Mouse (Mus musculus) MEL (cell line): ENCODE measurements around the gene Grip2.

Experiments used
- BHLHE40 ChIP-seq: IDR thresholded peaks from 2 replicates; pipeline ENCODE4 v1.6.1; 2012; ENCODE audit warnings: low read depth, mild to moderate bottlenecking, inconsistent platforms, low read length, improper control_type of control experiment, borderline replicate concordance
- CHD2 ChIP-seq: IDR thresholded peaks from 2 replicates; pipeline ENCODE4 v1.6.1; 2011; ENCODE audit warnings: low read length, improper control_type of control experiment
- CTCF ChIP-seq, 3 experiments: IDR thresholded peaks in 2 of 3; conservative IDR thresholded peaks in 1 of 3; 2 replicates each; pipeline ENCODE4 v1.5.1; 2011 to 2012; ENCODE audit warnings: low read length in 3 of 3, low read depth in 2 of 3, mild to moderate bottlenecking in 2 of 3, improper control_type of control experiment in 1 of 3, inconsistent platforms in 1 of 3, mixed read lengths in 1 of 3, moderate library complexity in 1 of 3; ENCODE audit not compliant: control insufficient read depth in 1 of 3, insufficient read depth in 1 of 3, poor library complexity in 1 of 3, severe bottlenecking in 1 of 3
- EP300 ChIP-seq, 2 experiments: IDR thresholded peaks; 2 replicates each; pipeline ENCODE4 v1.6.1; 2011; ENCODE audit warnings: improper control_type of control experiment in 2 of 2, low read length in 2 of 2, low read depth in 1 of 2, mild to moderate bottlenecking in 1 of 2
- GATA1 ChIP-seq: IDR thresholded peaks from 2 replicates; pipeline ENCODE4 v1.6.1; 2011; ENCODE audit warnings: low read depth, low read length, improper control_type of control experiment
- MAX ChIP-seq: IDR thresholded peaks from 2 replicates; pipeline ENCODE4 v1.6.1; 2011; ENCODE audit warnings: low read length, improper control_type of control experiment
- POLR2A ChIP-seq, 2 experiments: IDR thresholded peaks; 2 replicates each; pipeline ENCODE4 v1.6.1; 2011 to 2012; ENCODE audit warnings: low read length in 2 of 2, mild to moderate bottlenecking in 2 of 2, control low read depth in 1 of 2, improper control_type of control experiment in 1 of 2, low read depth in 1 of 2, moderate library complexity in 1 of 2; ENCODE audit not compliant: control insufficient read depth in 1 of 2, insufficient read depth in 1 of 2, poor library complexity in 1 of 2
- SIN3A ChIP-seq: IDR thresholded peaks from 2 replicates; pipeline ENCODE4 v1.6.1; 2012; ENCODE audit warnings: low read length, improper control_type of control experiment, inconsistent platforms
- USF1 ChIP-seq: IDR thresholded peaks from 2 replicates; pipeline ENCODE4 v1.6.1; 2014; ENCODE audit warnings: low read depth, mild to moderate bottlenecking, inconsistent platforms, low read length, improper control_type of control experiment, moderate library complexity
- ZC3H11A ChIP-seq: IDR thresholded peaks from 2 replicates; pipeline ENCODE4 v1.6.1; 2012; ENCODE audit warnings: low read depth, mild to moderate bottlenecking, inconsistent platforms, low read length, improper control_type of control experiment

GRCm38 (mm10) chr6:91773951-91774350 is 53.1 kb downstream of the Grip2 start:
- TF ChIP-seq POLR2A (IDR thresholded peaks at IDR 0.05; ENCODE audit: control insufficient read depth in 1 of 2, insufficient read depth in 1 of 2, low read depth in 1 of 2, low read length in 2 of 2, poor library complexity in 1 of 2), result no peak
- TF ChIP-seq CTCF (IDR thresholded peaks at IDR 0.05 in 2 of 3, conservative IDR thresholded peaks at IDR 0.05 in 1 of 3; ENCODE audit: control insufficient read depth in 1 of 3, insufficient read depth in 1 of 3, low read depth in 2 of 3, low read length in 3 of 3, poor library complexity in 1 of 3, severe bottlenecking in 1 of 3), result no peak
- no peak for TF ChIP-seq BHLHE40
- TF ChIP-seq EP300 (IDR thresholded peaks at IDR 0.05; ENCODE audit: low read depth in 1 of 2, low read length in 2 of 2), result no peak
- no peak for TF ChIP-seq USF1
- no peak for TF ChIP-seq SIN3A
- TF ChIP-seq ZC3H11A, result no peak
- TF ChIP-seq GATA1, result no peak
- TF ChIP-seq MAX, result no peak
- no peak for TF ChIP-seq CHD2
